Mouse (Mus musculus): ENCODE measurements around the gene Gm20696. TPM values are rescaled to one million over a fixed set of nuclear protein-coding genes. Genes with fewer than 3 reads are reported as not detected.

Gm20696 gene
- total RNA-seq, 2 experiments from 2014 or later = 6.2 to 6.5 TPM

- DNase-seq (ENCODE audit: low spot score in 2 of 2) = peak; percentile 11 to 28
Measured at GRCm38 (mm10) chr6:99228336-99228870, 438.2 kb downstream of the Gm20696 start.

GRCm38 (mm10) chr6:99221147-99221546, 445.4 kb downstream of the Gm20696 start:
- no peak for DNase-seq (ENCODE audit: low spot score in 2 of 2)

GRCm38 (mm10) chr6:99220472-99220871, 446.1 kb downstream of the Gm20696 start:
- DNase-seq (ENCODE audit: low spot score in 2 of 2) = no peak

- DNase-seq (ENCODE audit: low spot score in 2 of 2) = no peak
Measured at GRCm38 (mm10) chr6:99217846-99218245, 448.8 kb downstream of the Gm20696 start.

GRCm38 (mm10) chr6:99217155-99217554, 449.4 kb downstream of the Gm20696 start:
- DNase-seq (ENCODE audit: low spot score in 2 of 2) = no peak

- DNase-seq (ENCODE audit: low spot score in 2 of 2) = no peak
Measured at GRCm38 (mm10) chr6:99212461-99212860, 454.1 kb downstream of the Gm20696 start.

GRCm38 (mm10) chr6:99211663-99212333, 454.8 kb downstream of the Gm20696 start:
- DNase-seq (ENCODE audit: low spot score in 2 of 2) = no peak

- DNase-seq (ENCODE audit: low spot score in 2 of 2) = no peak
Measured at GRCm38 (mm10) chr6:99210161-99210560, 456.4 kb downstream of the Gm20696 start.

Small RNAs within 50 kb of the gene (microRNA-seq; reads per million reads assigned to microRNA genes)
- 0 reads per million in 2 experiments for gene Gm22328

Other genes with a start within 250 kb of the Gm20696 start
- gene Foxp1, start 144.1 kb downstream of the Gm20696 start, total RNA-seq (2021) = 10 to 100 TPM; 95.0 to 96.7 TPM
- 10 to 100 TPM; 19.5 to 20.9 TPM for gene Eif4e3, start within 50 bp of the Gm20696 start, total RNA-seq (2021)
- 10 to 100 TPM; 47.9 to 51.6 TPM for gene Gpr27, start 25.9 kb upstream of the Gm20696 start, total RNA-seq (2021)
- gene Prok2, start 59.6 kb upstream of the Gm20696 start, total RNA-seq (2021) = 1 to 10 TPM; 1.0 to 1.3 TPM

Data from layer of hippocampus, postnatal 14 days (tissue).